Comparison of ENCODE assay signal across 14 mouse cellular contexts in the genomic region with DNA sequence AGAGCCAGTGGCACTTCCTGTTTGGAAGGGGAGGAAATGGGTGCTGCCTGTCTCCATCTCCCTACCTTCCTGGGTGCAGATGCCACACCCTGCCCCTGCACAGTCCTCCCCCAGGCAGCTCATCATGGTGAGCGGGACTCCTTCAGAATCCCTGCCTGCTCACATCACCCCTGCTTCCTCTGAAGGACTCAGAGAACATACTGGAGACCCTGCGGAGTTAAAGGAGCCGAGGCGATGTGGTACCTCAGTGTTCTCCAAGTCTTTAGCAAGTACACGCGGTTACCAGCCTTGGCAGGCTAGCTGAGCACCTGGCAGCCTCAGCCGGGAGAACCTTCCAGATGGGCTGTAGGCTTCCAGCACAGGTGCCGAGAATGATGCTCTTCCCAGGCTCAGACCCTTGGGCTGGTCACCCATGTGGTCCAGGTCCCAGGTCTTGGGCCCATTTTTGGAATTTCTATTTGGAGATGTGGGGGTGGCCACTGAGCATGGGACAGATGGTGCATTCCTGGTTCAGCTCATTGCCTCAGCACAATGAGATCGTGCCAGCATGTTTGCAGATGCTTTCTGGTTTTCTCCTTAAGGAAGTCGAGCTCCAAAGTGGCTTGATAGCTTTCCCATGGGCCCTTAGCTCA. TPM values are rescaled to one million over a fixed set of nuclear protein-coding genes. Genes with fewer than 3 reads are reported as not detected.
DNase-seq lines count a peak whose midpoint lies in the region; TF ChIP-seq lines count a peak whose summit lies in the region.
"Had no signal": no experiment of that assay in that cellular context is flagged by ENCODE, and none has a peak within 500 bp of the region (broad histone marks: within the 10 kb centered on the region; RNA-seq: fewer than 3 reads in every experiment).

No protein-coding gene starts in this region.

- H3K4me1 ChIP-seq in cerebellum, adult 2 months (ENCODE audit: control insufficient read depth, insufficient read depth, low read length): peaks cover 54% of the 10 kb centered on the region
- H3K4me1 ChIP-seq: forebrain, embryonic 13.5 days; intestine, embryonic 15.5 days had no signal

- no peak overlapping the region for H3K4me3 ChIP-seq in cerebellum, adult 2 months (replicated peaks; ENCODE audit: insufficient read depth, low read depth, low read length)
- H3K4me3 ChIP-seq in myocyte: no peak overlapping the region
- H3K4me3 ChIP-seq: embryonic facial prominence, embryonic 12.5 days; forebrain, embryonic 13.5 days; intestine, embryonic 15.5 days had no signal

- no peaks in the 10 kb centered on the region for H3K27me3 ChIP-seq in cerebellum, adult 2 months (ENCODE audit: control insufficient read depth, insufficient read depth, low read length)
- H3K27me3 ChIP-seq in myocyte (ENCODE audit: control insufficient read depth, insufficient read depth, insufficient read length): no peaks in the 10 kb centered on the region
- H3K27me3 ChIP-seq: embryonic facial prominence, embryonic 12.5 days; forebrain, embryonic 13.5 days; intestine, embryonic 15.5 days had no signal

- peak overlapping the region; percentile 57 for H3K27ac ChIP-seq in cerebellum, adult 2 months (ENCODE audit: insufficient read depth, low read length)
- H3K27ac ChIP-seq: embryonic facial prominence, embryonic 12.5 days; forebrain, embryonic 13.5 days; intestine, embryonic 15.5 days had no signal

- H3K79me2 ChIP-seq in myocyte (ENCODE audit: control insufficient read depth, insufficient read depth): no peaks in the 10 kb centered on the region

- WGBS in cerebellum, adult 2 months: 5% methylated on average over 10 of the region's 10 CpGs

- DNase-seq in layer of hippocampus, adult 11-12 months (ENCODE audit: low spot score): peak; percentile 75
- DNase-seq in layer of hippocampus, adult 9-10 months (ENCODE audit: low spot score): no peak
- DNase-seq in cerebellum, adult 2 months: peak; percentile 82 to 87
- DNase-seq in frontal cortex, adult 2 months (ENCODE audit: extremely low spot score in 1 of 2, low spot score in 1 of 2): peak; percentile 72 to 76
- no peak for DNase-seq in embryo, embryonic 10 days (ENCODE audit: low spot score)
- DNase-seq in spleen, adult 12 weeks (ENCODE audit: low spot score): no peak
- DNase-seq in yolk sac, embryonic 10.5 days (ENCODE audit: low spot score): no peak
- DNase-seq: kidney, postnatal 36 days; lung, postnatal 4 days had no signal

- TF ChIP-seq POLR2A in cerebellum, adult 2 months (IDR thresholded peaks at IDR 0.05; ENCODE audit: borderline replicate concordance, insufficient read depth, low read length): no peak
- no peak for TF ChIP-seq POLR2A in myocyte (IDR thresholded peaks at IDR 0.05; ENCODE audit: insufficient read length, low read depth)

- H3K4me2 ChIP-seq in myocyte (ENCODE audit: low read depth): peak overlapping the region; percentile 10
- H3K4me2 ChIP-seq: embryonic facial prominence, embryonic 12.5 days; forebrain, embryonic 13.5 days; intestine, embryonic 15.5 days; liver, embryonic 11.5 days had no signal

- TF ChIP-seq CTCF in cerebellum, adult 2 months (IDR thresholded peaks at IDR 0.05; ENCODE audit: borderline replicate concordance, insufficient read depth, low read depth, low read length): no peak

- no peaks in the 10 kb centered on the region for H3K36me3 ChIP-seq in myocyte (ENCODE audit: control insufficient read depth, insufficient read depth)
- H3K36me3 ChIP-seq: embryonic facial prominence, embryonic 12.5 days; intestine, embryonic 15.5 days had no signal

- no peak overlapping the region for H3ac ChIP-seq in myocyte (ENCODE audit: control insufficient read depth, insufficient read length)

TF ChIP-seq in myocyte, 11 proteins besides CTCF, POLR2A, EP300 and RAD21:
- TF ChIP-seq SRF (IDR thresholded peaks at IDR 0.05; ENCODE audit: control insufficient read depth, insufficient read length, low read depth) (peak; percentile 53), TCF12 (IDR thresholded peaks at IDR 0.05; ENCODE audit: insufficient read depth, poor library complexity, severe bottlenecking) (no peak), CEBPB (IDR thresholded peaks at IDR 0.05; ENCODE audit: insufficient read depth, poor library complexity, severe bottlenecking) (no peak), POLR2AphosphoS2 (IDR thresholded peaks at IDR 0.05; ENCODE audit: insufficient read length, low read depth) (no peak), E2F4 (IDR thresholded peaks at IDR 0.05; ENCODE audit: insufficient read depth) (no peak), USF1 (IDR thresholded peaks at IDR 0.05; ENCODE audit: low read depth) (no peak), MYOG (IDR thresholded peaks at IDR 0.05; ENCODE audit: control insufficient read depth in 1 of 3, insufficient read depth in 1 of 3, insufficient read length in 2 of 3, low read depth in 2 of 3) (peak; percentile 9 to 61 (median 41)), TCF3 (IDR thresholded peaks at IDR 0.05; ENCODE audit: insufficient read length, low read depth) (no peak), MYOD1 (IDR thresholded peaks at IDR 0.05; ENCODE audit: control insufficient read depth in 1 of 3, insufficient read length in 2 of 3, low read depth in 2 of 3) (peak in 2 of 3 experiments; percentile 25 to 67), REST (IDR thresholded peaks at IDR 0.05; ENCODE audit: insufficient read depth, insufficient read length) (no peak)

RNA-seq across cellular contexts. Expression of a gene that starts 23.3 kb away (rescaled TPM):
- 273 and 275 TPM in 2 replicates for polyA plus RNA-seq in cerebellum, adult 2 months (2012; rRNA removed)
- polyA plus RNA-seq in frontal cortex, adult 2 months (2012; rRNA removed): 232 and 238 TPM in 2 replicates
- polyA plus RNA-seq in myocyte (2012; fragmentation: generic; extraction: Trizol): 8.0 TPM

Comparison
In these comparisons a context has a peak if more than half of its experiments do, and no peak if none do; other contexts are left out.
1. DNase-seq: peak in layer of hippocampus, adult 11-12 months (single experiment), cerebellum, adult 2 months (2 of 2) and frontal cortex, adult 2 months (2 of 2); none in layer of hippocampus, adult 9-10 months (single experiment), embryo, embryonic 10 days (single experiment), spleen, adult 12 weeks (single experiment) and yolk sac, embryonic 10.5 days (single experiment).
2. RNA of a gene that starts 23.3 kb away (polyA plus RNA-seq): 273 to 275 TPM in cerebellum, adult 2 months and 232 to 238 TPM in frontal cortex, adult 2 months; 8.0 TPM in myocyte (single experiment); every median in the first group is over 10 times any median in the second.